Mouse (Mus musculus) gastrocnemius, adult 8-10 months (tissue): Measurements from ENCODE around the gene AL732309.1. TPM values are rescaled to one million over a fixed set of nuclear protein-coding genes. Genes with fewer than 3 reads are reported as not detected.

Source experiments
- DNase-seq, 2 experiments: peaks; one replicate each; pipeline ENCODE4 v3.0.0; 2022; ENCODE audit warnings: low spot score in 2 of 2
- total RNA-seq, 4 experiments: library from RNA; stranded (reverse); gene quantifications; 2 replicates each; pipeline ENCODE4 v1.2.4; 2022

AL732309.1 gene
- total RNA-seq: 1 to 10 TPM in 2 of 4 experiments, under 1 TPM in 2; 0.54 to 1.8 (median 1.2) TPM

DNA sequence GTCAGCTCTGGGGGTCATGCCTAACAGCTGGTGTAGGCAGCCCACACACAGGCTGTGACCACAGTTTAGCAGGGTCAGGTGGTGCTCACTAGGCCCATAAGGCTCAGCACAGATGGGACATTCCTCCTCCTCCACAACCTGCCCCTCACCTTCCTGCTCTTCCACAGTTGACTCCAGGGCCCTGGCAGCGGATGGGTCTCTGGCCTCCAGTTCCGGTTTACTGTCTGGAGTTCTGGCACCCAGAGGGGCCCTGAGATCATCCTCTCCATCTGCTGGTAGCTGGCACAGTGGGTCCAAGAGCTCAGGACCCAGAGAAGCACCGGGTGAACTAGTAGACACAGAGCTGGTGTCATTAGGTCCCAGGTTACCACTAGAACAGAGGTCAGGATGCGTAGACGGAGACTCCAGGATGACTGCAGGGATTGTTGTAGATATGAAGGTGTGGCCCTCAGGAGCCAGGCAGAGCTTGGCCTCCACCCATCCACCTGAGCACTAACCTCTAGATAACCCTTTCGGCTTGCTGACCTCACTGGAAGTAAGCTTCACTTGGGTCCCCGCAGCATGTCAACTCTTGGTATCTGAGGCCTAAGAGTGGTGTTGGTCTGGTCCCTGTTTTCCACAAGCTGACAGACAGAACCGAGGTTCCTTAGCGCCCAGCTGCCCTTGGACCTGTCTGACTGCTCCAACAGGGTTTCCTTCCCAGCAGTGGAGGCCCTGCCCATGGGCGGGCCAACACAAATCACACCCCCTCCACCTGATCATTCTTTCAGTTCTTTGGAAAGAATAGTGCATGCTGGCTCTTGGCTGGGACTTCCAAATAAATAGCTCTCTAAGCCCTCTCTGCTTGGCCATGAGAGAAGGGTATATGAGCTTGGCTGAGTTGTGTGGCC lies at the start of gene AL732309.1:
TSS of gene AL732309.1 (minus strand) at position 681 of the 890 bp plus-strand sequence.
- DNase-seq: no peak

DNA sequence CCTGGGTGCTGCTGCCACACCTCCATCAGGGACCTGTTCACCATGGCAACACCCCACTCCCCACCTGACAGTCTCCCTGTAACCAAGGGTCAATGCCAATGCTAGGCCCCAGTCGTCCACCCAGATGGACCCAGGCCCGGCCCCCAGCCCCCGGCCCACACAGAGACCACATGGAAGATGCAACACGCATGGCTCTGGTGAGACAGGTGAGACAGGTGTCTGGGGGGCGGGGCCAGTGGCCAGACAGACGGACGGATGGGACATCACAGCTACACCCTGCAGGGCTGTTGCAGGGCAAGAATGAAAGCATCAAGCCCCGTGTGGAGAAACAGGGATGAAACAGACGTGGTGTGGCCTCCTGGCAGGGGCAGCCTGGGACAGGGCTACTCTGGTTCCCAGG lies 47.0 kb upstream of the AL732309.1 start:
- no peak for DNase-seq

DNA sequence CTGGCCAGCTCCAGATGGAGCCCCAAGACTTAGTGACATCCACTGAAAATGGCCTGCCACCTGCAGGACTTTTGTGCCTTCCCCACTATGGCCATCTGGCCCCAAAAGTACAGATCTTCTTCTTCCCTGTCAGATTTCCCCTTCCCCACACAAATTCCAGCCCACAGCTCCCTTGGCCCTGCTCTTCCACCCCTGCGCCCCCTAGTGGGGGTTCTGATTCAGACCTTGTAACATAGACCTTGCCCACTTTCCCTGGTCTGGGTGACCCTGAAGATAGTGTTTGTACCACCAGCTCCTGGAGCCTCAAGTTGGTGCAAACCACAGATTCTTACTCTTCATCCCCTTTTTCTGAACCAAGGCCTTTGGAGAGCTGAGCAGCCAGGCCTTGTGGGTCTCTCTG lies 46.2 kb upstream of the AL732309.1 start:
- DNase-seq: peak; percentile 60 to 63

DNA sequence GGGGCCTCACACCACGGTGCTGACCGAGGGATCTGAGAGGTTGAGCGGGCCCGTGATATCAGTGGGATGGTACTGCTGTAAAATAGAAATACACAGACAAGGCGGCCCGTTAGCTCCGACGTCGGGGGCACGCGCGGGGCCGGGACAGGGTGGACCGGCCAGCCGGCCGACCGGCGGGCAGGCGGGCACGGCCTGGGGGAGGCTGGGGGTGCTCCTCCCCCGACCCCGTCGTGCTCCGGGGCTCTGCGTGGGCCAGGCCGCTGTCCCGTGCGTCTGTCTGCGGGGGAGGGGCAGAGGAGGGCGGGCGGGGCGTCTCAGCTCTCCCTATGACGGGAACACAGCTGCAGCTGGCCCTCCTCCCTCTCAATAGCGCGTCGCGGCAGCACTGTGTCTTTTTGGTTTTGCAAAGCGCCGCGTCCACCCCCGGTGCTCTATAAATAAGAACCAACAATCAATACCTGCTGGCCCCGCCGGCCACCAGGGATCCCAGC lies 45.4 kb upstream of the AL732309.1 start:
- DNase-seq: no peak

DNA sequence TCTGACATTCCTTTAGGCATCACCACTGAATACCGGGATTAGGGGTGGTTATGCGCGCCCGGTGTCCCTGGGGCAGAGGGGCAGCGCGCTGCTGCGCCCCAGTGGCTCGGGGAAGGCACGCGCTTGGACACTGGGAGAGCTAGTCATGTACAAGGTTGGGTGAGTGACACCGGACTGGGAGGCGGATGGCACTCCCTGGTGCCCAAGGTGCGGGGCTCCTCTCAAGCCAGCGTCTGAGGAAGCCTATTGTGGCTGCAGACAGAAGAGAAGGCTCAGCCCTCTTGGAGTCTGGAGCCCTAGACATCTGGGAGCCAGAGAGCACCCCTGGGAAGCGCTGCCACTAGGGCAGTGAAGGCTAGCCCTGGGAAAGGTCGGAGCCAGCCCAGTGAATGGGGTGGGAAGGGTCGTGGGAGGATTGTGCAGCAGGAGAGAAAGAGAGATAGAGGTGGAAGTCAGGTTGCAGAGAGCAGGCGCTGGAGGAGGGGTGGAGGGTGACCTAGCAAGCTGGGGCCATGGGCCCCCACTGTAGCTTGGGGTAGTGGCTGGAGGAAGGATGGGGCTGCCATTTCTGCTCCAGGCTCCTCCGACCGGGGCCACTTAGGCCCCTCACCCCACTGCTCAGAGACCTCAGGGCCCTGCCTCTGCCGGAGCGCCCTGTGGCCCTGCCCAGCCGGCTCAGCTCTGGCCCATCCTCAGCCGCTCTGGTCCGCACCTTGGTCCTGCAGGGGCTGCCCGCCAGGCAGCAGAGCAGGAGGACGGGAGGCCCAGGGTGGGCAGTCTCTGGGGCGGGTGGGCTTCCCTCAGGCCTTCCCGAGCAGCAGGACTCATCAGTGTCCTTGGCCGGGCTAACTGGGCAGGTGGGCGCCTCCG lies 44.8 kb upstream of the AL732309.1 start:
- DNase-seq: no peak

DNA sequence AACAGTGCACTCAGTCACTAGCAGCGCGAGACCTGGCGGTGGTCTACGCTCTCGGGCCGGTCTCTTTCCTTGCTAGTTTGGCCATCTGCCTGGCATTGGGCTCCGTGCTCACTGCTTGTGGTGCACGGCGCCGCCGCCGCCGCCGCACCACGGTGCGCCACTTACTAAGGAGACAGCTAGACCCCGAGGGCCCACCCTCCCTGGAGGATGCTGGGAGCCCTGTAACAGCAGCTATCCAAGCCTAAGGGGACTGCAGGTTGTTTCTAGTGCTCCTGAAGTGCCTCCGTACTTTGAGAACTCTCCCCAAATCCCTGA lies 44.1 kb upstream of the AL732309.1 start:
- DNase-seq: no peak

DNA sequence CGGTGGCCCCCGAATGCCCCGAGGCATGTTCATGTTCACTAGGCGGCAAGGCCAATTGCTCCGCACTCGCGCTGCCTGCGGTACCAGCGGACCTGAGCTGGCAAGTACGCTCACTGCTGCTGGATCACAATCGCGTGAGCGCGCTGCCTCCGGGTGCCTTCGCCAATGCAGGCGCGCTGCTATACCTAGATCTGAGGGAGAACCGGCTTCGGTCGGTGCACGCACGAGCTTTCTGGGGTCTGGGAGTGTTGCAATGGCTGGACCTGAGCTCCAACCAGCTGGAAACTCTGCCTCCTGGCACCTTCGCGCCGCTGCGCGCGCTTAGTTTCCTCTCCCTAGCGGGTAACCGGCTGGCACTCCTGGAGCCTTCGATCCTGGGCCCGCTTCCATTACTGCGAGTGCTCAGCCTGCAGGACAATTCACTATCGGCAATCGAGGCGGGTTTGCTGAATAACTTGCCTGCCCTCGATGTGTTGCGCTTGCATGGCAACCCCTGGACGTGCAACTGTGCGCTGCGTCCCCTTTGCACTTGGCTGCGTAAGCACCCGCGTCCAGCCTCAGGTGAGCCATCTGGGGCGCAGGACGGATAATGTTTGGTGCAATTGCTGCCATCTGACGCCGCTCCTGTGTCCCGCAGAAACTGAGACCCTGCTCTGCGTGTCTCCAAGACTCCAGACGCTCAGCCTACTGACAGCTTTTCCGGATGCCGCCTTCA lies 43.6 kb upstream of the AL732309.1 start:
- DNase-seq: no peak

DNA sequence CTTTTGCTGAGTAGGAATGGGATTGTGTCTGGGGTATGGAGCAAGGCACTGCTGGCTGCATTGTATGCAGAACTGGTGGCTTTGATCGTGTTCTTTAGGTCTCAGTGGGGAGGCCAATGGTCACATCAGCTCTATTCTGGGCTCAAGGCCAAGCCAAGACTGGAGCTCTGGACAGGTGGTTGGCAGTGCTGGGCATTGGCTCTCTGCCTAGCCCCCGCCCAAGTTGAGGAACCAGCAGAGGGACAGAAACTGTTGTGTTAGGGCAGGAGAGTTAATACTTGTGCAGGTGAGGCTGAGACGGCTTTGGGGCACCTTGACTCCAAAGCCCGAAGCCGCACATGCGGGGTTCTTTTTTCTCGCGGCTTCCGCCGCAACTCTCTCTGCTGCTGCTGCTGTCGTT lies 43.0 kb upstream of the AL732309.1 start, which contains the start of gene Lrrc26:
TSS of gene Lrrc26 (plus strand) at position 265 of the 400 bp plus-strand sequence.
- no peak for DNase-seq

DNA sequence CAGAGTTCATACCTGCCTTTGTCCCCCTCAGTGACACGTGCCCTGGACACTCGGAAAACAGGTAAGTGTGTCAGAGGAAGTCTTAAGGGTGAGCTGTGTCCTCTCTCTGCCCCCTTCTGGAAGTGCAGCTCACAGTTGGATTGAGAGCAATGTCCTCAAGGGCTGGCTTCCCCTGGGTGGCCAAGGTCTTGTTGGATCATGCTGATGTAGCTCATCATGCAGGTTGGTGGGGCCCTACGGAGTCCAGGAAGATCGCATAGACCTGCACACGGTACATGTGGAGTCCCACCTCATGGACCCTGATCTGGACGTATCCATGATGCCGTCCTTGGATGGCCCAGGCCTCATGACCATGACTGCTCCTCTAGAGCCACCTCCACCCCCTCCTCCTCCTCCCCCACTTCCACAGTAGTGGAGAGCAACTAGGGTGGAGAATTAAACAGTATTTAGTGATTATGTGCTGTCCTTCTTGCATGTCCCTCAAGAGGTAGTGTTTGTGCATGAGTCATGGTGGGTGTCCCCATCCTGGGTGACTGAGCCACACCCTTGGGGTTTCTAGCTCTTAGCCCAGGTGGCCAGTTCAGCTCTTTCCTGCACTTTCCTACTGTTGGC lies 42.2 kb upstream of the AL732309.1 start:
- no peak for DNase-seq

DNA sequence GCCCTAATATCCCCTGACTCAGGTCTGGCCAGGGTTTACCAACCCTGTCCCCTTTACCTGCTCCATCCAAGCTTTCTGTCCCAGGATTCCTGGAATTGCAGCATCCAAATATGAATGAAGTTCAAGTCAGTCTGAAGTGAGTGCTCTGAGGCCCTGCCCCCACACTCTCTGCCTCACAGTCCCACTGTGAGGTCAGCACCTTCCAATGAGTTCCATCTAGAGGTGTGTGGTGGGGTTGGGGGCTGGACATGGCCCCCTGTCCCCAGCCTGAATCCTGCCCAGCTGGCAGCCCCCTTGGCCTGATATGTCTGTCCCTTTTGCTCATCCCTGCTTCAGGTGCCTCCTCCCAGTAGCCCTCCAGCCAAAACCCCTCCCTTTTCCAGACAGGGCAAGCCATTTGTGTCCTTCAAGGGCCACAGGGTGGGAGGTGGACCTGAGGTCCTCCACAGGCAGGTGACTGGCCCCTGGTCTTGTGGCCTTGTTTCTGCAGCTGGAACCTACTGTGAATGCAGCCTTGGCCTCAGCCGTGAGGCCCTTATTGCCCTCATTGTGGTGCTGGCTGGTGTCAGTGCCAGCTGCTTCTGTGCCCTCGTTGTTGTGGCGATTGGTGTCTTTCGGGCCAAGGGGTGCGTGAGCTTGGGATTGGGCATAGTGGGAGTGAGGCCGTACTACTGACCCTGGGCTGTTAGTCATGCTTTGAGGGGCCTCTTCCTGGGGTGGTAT lies 41.4 kb upstream of the AL732309.1 start, which contains the start of gene Tmem210:
TSS of gene Tmem210 (plus strand) at position 219 of the 723 bp plus-strand sequence.
- DNase-seq: no peak

DNA sequence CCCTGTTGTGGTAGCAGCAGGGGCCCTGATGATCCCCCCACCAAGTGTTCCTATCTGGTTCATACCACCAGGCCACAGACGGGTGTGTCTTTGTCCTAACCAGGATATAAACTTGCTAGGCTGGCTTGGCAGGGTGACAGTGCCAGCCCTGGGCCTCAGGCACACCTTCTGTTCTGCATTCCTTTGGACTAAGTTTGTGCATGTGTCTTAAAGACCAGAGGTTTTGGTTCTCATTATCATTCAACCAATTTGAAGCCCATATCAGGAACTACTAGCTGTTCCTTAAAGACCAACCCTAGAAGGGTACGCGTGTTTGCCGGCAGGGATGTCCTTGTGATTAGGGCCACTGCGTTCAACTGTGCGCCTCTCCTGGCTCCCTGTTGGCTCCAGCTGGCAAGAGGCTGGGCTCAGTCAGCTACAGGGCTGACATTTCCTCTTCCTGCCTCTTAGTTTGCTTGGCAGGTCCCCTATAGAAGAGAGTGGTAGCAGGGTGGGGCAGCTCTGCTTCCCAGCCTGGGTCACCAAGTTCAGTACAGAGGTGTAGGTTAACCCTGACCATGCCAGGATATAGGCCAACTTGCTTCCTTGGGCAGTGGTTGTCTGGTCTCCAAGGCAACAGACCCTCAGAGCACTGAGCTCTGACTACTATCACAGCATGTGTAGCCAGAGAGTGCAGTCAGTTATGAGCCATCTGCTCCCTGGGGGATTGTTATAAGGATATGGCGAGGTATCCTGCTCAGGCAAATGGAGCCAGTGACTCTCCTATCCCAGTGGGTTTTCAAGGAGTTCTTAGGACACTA lies 40.4 kb upstream of the AL732309.1 start:
- DNase-seq: no peak

DNA sequence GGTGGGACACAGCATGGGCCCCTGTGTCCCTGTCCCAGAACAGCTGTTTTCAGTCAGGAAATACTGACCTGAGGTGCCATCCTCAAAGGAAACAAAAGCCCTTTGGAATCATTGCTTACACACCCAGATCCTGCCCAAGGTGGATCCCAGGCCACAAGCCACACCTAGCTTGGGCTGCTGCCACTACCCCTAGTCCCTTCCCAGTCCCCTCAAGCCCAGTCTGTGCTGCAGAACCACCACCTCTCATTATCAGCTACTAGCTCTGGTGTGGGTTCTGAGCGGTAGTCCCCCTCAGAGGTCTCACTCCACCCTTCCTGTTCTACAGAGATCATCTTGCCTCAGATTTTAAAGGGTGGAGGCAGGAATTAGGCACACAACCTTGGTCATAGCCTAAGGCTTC lies 39.7 kb upstream of the AL732309.1 start:
- DNase-seq: no peak

DNA sequence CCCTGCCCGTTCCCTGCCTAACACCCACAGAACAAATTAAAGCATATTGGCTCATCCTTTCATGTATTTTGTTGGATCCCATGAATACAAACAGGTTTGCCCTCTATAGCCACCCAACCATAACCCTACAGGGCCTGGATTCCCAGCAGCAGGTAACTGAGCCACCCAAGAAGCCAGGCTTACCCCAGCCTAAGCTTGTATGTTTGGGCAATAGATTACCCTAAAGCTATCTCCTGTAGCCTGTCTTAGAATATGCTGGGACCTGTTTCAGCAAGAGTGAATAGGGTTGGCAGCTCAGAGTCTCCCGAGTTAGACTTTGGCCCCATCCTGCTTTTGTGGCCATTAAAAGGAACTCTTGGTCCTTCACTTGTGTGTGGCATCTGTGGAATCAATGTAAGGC lies 38.9 kb upstream of the AL732309.1 start:
- DNase-seq: no peak

DNA sequence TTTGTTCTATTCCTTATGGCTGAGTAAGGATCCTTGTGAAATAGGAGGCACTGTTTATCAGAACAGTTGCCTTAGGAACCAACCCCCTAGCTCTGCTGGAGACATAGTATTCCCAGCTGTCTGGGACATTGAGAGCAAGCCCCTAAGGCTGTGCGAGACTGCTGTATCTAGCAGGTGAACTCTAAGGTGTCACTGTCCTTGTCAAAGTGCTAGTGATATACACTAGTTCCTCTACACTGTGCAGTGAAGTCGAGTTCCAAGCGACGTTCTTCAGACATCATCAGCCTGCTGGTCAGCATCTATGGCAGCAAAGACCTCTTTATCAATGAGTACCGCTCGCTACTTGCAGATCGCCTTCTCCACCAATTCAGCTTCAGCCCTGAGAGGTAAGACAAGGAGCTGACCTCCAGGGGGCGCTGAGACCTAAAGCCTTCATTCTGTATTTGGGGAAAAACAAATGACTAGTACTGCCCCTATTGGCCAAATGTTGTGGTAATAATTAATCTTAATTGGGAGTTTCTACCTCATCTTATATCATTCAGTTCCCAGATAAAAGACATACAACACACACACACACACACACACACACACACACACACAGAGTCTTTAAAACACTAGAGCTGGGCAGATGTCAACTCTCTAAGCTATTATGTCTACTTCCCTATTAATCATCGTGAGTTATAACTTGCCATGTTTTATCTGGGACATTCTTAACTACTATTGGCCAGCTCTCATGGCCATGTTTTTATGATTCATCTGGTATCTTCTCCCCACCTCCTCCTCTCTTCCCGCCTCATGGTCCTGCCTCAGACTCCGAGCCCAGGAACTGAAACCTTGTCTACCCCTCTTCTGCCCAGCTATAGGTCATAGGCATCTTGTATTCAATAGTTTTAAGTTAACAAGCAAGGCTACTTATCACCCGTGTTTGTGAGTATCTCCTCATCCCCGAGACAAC lies 32.5 kb upstream of the AL732309.1 start:
- DNase-seq: peak in 1 of 2 experiments; percentile 59

DNA sequence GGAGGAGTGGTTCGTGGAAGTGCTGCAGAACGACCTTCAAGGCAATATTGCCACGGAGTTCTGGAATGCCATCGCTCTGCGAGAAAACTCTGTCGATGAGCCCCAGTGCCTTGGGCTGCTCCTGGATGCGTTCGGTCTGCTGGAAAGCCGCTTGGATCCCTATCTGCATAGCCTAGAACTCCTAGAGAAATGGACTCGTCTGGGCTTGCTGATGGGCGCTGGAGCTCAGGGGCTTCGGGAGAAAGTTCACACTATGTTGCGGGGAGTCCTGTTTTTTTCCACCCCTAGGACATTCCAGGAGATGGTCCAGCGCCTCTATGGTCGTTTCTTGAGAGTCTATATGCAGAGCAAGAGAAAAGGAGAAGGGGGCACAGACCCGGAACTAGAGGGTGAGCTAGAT lies 26.3 kb upstream of the AL732309.1 start:
- no peak for DNase-seq

DNA sequence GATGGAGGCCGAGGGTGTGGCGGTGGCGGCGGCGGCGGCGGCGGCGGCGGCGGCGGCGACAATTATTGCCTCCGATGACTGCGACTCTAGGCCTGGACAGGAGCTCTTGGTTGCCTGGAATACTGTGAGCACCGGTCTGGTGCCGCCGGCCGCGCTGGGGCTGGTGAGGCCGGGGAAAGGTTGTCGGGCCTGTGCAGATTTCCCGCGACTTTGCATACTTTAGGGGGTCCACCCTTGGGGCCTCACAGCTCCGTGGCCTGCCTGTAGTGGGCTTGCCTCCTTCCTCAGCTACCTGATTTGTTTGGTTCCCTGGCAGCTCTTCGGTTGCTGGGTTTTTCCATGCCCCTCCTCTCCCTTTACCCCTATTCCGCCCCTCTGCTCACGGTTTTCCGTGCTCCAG lies 25.9 kb upstream of the AL732309.1 start:
- no peak for DNase-seq

DNA sequence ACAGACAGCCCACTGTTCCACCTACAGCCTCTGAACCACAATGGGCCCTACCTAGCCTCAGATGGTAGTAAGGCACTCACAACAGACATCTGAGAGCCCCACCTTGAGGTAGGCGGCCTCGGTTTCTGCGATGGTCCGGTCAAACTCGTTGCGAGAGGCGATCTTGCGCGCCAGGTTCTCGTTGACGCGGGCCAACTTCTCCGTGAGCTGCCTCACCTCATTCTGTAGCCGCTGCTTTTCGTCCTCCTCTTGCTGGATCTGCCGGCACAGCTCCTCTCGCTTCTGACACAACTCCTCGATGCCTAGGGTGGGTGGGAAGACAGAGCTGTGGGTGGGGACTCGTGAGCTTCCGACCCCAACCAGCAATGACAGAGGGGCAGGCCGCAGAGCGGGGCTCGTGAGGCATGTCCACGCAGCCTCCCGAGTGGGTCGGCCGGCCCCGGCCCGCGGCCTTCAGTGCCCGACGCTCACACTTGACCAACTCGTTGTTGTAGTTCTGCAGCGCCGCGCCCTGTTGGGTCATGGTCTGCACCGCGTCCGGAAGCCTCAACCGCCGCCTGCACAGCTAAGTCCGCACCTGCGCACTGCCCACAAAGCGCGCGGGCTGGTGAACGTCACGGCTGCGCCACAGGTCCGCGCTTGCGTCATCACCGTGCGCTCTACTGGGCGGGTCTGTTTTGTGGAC lies 25.3 kb upstream of the AL732309.1 start, which contains the start of the genes Ssna1 and Anapc2:
TSS of gene Ssna1 (minus strand) at position 612 of the 685 bp plus-strand sequence.
TSS of gene Anapc2 (plus strand) at position 652 of the 685 bp plus-strand sequence.
- peak; percentile 92 to 95 for DNase-seq
